Mouse (Mus musculus): ENCODE results near the gene Eef1akmt1. TPM values are rescaled to one million over a fixed set of nuclear protein-coding genes. Genes with fewer than 3 reads are reported as not detected.
A peak's percentile ranks its signal among the peaks of the same experiment; 100 is the strongest.

Eef1akmt1 gene
- total RNA-seq, 1 experiment from 2014 or later: 18.1 TPM

DNA sequence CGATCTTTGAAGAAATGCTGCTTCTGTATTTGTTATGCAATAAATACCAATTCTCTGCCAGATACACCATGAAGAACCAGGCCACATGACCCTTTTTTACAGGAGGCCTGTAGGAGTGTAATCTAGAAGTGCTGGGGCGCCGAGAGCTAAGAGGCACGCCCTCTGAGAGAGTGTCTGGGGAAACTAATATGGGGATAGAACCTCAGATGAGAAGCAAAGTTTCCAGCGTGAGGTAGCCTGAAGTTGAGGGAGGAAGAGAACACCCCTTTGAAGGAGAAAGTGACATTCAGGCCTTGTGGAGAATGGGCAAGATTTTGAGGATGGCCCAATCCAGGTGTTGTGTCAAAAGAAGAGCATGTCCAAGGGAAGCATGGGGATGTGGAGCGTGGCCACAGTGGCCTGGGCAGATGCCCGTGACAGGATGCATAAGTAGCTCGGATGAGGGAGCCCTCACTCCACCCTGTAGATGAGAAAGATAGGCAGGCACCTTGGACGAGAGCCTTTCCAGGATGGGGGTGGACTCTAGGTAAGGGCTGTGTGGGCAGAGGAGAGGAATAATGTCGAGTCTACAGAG, 45.3 kb downstream of the Eef1akmt1 start:
- peak; percentile 7; the same call in 1 of the 2 replicates for ATAC-seq (replicated peaks; ENCODE audit: low read depth, poor library complexity, severe bottlenecking)

DNA sequence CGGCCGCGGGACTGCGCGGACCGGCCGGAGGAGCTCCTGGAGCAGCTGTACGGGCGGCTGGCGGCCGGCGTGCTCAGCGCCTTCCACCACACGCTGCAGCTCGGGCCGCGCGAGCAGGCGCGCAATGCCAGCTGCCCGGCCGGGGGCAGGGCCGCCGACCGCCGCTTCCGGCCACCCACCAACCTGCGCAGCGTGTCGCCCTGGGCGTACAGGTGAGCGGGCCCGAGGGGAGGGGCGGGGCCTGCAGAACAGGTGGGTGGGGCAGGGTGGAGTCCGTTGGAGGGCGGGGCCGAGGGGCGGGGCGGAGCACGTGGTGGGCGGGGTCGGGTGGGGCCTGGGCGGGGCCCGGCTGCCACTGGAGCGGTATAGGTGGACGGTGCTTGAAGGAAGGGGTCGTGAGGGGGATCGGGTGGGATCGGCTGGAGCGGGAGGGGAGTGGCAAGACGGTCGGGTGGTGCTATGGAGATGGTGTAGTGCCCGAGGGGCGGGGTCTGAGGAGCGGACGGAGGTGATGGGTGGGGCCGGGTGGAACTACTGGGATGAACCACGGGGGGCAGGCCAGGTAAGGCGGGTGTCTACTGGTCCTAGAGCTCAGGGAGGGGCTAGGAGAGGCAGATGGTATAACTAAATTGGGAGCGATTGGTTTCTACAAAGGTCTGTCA, 45.9 kb downstream of the Eef1akmt1 start:
- ATAC-seq (replicated peaks; ENCODE audit: low read depth, poor library complexity, severe bottlenecking): peak; percentile 50

DNA sequence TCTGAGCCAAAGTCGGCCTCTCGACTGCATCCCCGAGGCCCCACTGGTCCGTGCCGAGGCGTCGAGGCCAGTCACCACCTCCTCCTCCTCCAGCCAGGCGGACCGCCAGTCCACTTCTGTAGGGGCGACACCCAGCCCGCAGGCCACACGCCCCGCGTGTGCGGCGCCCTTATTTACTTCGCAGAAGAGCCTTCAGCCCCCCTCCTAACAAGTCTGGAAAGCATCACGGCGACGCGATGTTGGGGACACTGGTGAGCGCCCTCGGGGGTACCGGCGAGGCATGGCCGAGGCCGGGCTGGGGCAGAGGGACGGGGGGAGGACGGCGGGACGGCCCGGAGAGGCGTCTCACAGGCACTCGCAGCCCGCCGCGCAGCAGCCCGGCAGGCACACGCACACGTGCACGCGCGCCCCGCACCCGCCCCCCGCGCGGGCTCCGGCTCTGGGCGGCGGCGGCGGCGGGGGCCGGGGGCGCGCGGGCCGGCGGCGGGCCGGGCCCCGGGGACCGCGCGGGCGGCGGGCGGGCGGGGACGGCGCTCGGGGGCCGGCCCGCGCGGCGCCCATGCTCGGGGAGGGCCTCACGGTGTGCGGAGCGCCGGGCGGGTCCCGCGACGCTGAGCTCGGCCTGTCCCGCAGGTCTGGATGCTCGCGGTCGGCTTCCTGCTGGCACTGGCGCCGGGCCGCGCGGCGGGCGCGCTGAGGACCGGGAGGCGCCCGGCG, 46.6 kb downstream of the Eef1akmt1 start, which contains the start of gene Il17d:
Gene Il17d (plus strand): TSS at position 107 of the 717 bp plus-strand sequence.
- no peak; the same call in 1 of the 2 replicates for ATAC-seq (replicated peaks; ENCODE audit: low read depth, poor library complexity, severe bottlenecking)

DNA sequence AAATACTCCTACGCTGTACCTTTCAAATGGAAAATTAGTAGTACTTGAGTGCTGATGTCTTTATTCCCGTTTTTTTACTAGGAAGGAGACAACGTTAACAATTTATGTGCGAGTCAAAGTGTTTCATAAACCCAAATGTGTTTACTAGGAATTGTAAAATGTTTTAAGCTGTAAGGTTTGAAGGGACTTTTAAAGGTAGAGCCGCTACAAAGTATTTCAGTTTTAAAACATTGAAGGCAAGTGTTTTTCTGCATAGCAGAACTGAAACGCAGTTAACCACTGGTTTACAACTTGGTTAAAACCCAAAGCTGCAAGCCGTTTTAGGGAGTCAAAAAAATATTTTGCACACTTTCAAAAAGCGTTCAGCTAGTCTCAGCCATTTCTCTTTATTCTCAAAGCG, 47.6 kb downstream of the Eef1akmt1 start:
- ATAC-seq (replicated peaks; ENCODE audit: low read depth, poor library complexity, severe bottlenecking): no peak

DNA sequence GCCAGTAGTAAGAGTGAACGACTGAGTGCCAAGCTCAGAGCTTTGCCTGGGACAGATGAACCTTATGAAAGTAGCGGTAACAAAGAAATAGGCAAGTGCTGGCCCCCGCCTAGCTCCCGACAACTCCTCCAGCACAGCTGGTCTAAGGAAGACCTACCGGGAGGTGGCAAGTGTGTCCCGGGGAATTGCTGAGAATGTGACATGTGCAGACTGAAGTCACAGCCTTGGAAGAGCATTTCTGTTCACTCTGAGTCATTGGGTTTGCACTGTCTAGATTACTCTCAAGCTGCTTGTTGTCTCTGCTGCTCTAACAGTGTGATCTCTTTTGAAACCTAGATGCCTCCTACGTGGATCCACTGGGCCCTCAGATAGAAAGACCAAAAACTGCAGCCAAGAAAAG, 54.4 kb downstream of the Eef1akmt1 start:
- ATAC-seq (replicated peaks; ENCODE audit: low read depth, poor library complexity, severe bottlenecking): no peak

DNA sequence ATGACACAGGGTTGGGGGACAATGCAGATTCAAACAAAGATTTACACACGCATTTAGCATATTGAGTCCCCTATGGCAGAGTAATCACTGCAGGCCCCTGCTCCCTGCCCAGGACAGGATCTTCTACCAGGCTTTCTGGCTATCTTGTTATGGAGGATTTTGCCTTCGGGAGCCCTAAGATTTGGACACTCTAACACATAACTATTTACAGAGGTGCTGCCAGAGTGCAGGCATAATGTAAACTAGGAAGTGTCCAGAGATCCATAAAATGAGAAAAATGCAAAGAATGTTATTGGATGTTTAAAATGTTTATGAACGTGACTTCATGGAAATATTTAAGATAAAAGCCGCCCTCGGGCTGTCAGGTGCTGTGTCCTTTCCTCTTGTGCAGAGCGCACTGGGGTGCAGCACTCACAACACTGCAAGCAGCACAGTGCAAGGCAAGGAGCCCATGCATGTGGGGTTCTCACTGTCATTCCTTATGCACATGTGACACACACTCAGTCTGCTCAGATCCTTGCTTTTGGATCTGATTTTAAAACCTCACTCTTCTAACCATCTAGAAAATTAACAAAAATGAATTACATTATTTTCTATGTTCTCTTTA, 56.2 kb downstream of the Eef1akmt1 start:
- ATAC-seq (replicated peaks; ENCODE audit: low read depth, poor library complexity, severe bottlenecking): no peak

DNA sequence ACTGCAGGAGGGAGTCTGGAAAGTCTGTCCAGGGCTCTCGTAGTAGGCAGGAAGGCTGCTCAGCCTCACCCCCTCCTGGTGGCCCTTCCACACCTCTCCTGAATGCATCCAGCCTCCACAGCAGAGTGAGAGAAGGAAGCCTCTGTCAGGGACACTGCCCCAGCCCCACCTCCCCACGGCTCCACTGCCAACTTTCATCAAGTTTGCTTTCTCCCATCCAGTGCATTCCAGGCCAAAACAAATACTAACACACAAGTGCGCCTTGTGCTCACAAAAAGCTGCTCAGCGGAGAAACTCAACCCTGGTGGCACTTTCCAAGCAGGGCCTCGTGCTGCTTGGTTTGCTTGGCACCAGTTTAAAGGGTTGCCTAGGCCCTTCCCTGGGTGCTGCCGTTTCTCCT, 61.9 kb downstream of the Eef1akmt1 start:
- ATAC-seq (replicated peaks; ENCODE audit: low read depth, poor library complexity, severe bottlenecking): no peak

DNA sequence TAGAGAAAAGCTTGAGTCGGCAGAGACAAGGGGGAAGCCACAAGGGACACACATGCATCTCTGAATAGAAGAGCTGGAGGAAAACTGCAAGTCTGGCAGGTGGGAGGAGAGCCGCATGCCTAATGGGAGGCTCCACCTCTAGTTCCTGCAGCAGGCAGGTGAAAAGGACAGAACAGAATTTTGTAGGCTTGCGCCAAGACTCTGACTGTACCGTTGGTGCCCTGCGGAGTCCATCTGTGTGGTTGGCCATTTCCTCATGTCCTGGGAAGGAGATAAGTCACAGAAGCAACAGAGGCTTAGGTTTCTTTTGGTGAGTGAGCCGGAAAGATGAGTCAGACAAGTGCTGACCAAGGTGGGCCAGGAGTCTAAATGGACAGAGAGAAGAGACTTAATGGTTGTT, 67.7 kb downstream of the Eef1akmt1 start:
- no peak for ATAC-seq (replicated peaks; ENCODE audit: low read depth, poor library complexity, severe bottlenecking)

Other genes with a start within 250 kb of the Eef1akmt1 start
- gene Cryl1, start 173.1 kb downstream of the Eef1akmt1 start, total RNA-seq (2017): 11.8 and 12.1 TPM in 2 replicates
- gene Ift88, start 147.6 kb downstream of the Eef1akmt1 start, total RNA-seq (2017): 12.4 and 13.3 TPM in 2 replicates
- gene Il17d, start 46.8 kb downstream of the Eef1akmt1 start, total RNA-seq (2017): not detected in 2 replicates
- 41.1 and 54.8 TPM in 2 replicates for gene Xpo4, start 93.8 kb upstream of the Eef1akmt1 start, total RNA-seq (2017)
- gene Gm49361, start 174.5 kb upstream of the Eef1akmt1 start, total RNA-seq (2017): not detected in 2 replicates
- 7.8 and 9.0 TPM in 2 replicates for gene Lats2, start 186.8 kb upstream of the Eef1akmt1 start, total RNA-seq (2017)
- 15.5 and 22.7 TPM in 2 replicates for gene Sap18, start 226.6 kb upstream of the Eef1akmt1 start, total RNA-seq (2017)